In the genomic region with DNA sequence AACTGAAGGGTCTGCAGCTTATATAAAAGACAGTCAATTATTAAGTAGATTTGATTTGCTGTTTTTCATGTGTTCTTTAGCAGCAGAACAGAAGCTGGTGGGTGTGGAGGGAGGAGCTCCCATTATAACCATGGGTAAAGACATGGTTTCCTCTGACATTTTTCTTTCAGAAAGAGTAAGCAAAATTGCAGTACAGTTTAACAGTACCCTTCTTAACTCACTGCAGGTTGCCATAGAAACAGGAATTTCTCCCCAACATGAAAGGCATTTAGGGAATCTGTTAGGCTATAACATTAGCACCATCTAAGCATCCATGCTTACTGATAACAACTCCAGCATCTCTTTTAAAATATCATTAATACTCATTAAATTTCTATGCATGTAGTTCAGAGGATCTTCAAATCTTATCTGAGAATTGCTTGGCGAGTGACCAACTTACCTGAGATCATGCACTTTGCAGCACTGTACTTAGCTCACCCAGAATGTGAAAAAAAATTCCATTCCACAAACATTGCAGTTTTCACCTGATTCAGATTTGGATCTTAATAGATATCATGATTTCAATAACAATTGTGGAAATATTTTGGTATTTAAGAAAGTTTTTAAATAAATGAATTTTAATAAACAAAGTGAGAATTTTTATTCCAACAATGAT, we compare ENCODE assay signal across 15 mouse cellular contexts.
DNase-seq lines count a peak whose midpoint lies in the region; ATAC-seq and TF ChIP-seq lines count a peak whose summit lies in the region.
"Had no signal": no experiment of that assay in that cellular context is flagged by ENCODE, and none has a peak within 500 bp of the region (broad histone marks: within the 10 kb centered on the region; RNA-seq: fewer than 3 reads in every experiment).

No protein-coding gene starts in this region.

- TF ChIP-seq CTCF in forebrain, postnatal 0 days (IDR thresholded peaks at IDR 0.05; ENCODE audit: low read depth) = no peak
- no peak for TF ChIP-seq CTCF in midbrain, postnatal 0 days (IDR thresholded peaks at IDR 0.05)

- no peak overlapping the region for H3K9ac ChIP-seq in neural tube, embryonic 15.5 days (replicated peaks)
- H3K9ac ChIP-seq in forebrain, postnatal 0 days = no peak overlapping the region
- no peak overlapping the region for H3K9ac ChIP-seq in midbrain, postnatal 0 days (replicated peaks; ENCODE audit: low read length, poor library complexity, severe bottlenecking)

- no peaks in the 10 kb centered on the region for H3K36me3 ChIP-seq in neural tube, embryonic 15.5 days
- no peaks in the 10 kb centered on the region for H3K36me3 ChIP-seq in forebrain, postnatal 0 days (ENCODE audit: insufficient read depth)
- H3K36me3 ChIP-seq in midbrain, postnatal 0 days (ENCODE audit: insufficient read depth, low read length) = no peaks in the 10 kb centered on the region
- H3K36me3 ChIP-seq: embryonic facial prominence, embryonic 10.5 days had no signal

- H3K27me3 ChIP-seq in neural tube, embryonic 15.5 days (replicated peaks) = no peaks in the 10 kb centered on the region
- H3K27me3 ChIP-seq in forebrain, postnatal 0 days (ENCODE audit: insufficient read depth, low read length) = no peaks in the 10 kb centered on the region
- no peaks in the 10 kb centered on the region for H3K27me3 ChIP-seq in midbrain, postnatal 0 days (ENCODE audit: insufficient read depth, low read length)

- no peak overlapping the region for H3K27ac ChIP-seq in neural tube, embryonic 15.5 days (replicated peaks)
- H3K27ac ChIP-seq in forebrain, postnatal 0 days (ENCODE audit: low read depth, low read length) = peak overlapping the region; percentile 74
- peak overlapping the region; percentile 72 for H3K27ac ChIP-seq in midbrain, postnatal 0 days (ENCODE audit: low read depth, low read length)
- H3K27ac ChIP-seq: embryonic facial prominence, embryonic 10.5 days had no signal

- no peaks in the 10 kb centered on the region for H3K9me3 ChIP-seq in neural tube, embryonic 15.5 days (replicated peaks)
- no peaks in the 10 kb centered on the region for H3K9me3 ChIP-seq in forebrain, postnatal 0 days (ENCODE audit: low read length)
- no peaks in the 10 kb centered on the region for H3K9me3 ChIP-seq in midbrain, postnatal 0 days (ENCODE audit: low read length)
- H3K9me3 ChIP-seq: embryonic facial prominence, embryonic 10.5 days had no signal

- H3K4me2 ChIP-seq in neural tube, embryonic 15.5 days = no peak overlapping the region
- no peak overlapping the region for H3K4me2 ChIP-seq in forebrain, postnatal 0 days (ENCODE audit: low read depth)
- H3K4me2 ChIP-seq in midbrain, postnatal 0 days (ENCODE audit: low read depth, low read length, poor library complexity, severe bottlenecking) = no peak overlapping the region

- no peaks in the 10 kb centered on the region for H3K4me1 ChIP-seq in neural tube, embryonic 15.5 days
- peaks cover 10% of the 10 kb centered on the region for H3K4me1 ChIP-seq in forebrain, postnatal 0 days (ENCODE audit: insufficient read depth)
- peaks cover 10% of the 10 kb centered on the region; the same call in 1 of the 2 replicates for H3K4me1 ChIP-seq in midbrain, postnatal 0 days (ENCODE audit: insufficient read depth, low read length)
- H3K4me1 ChIP-seq: embryonic facial prominence, embryonic 10.5 days had no signal

- peak; percentile 87 for ATAC-seq in neural tube, embryonic 15.5 days (ENCODE audit: low FRiP score)
- ATAC-seq in forebrain, postnatal 0 days = peak; percentile 93
- peak; percentile 89 for ATAC-seq in midbrain, postnatal 0 days (ENCODE audit: low FRiP score)
- no peak for ATAC-seq in activated CD4-positive, CD25-positive, alpha-beta regulatory T cell, adult 4 months
- ATAC-seq: intestine, postnatal 0 days had no signal

- WGBS in neural tube, embryonic 15.5 days = 84% methylated on average over 1 of the region's 1 CpGs
- WGBS in forebrain, postnatal 0 days = 67% methylated on average over 1 of the region's 1 CpGs
- 46% methylated on average over 1 of the region's 1 CpGs for WGBS in midbrain, postnatal 0 days

- peak; percentile 16 for DNase-seq in layer of hippocampus, adult 11-12 months (ENCODE audit: low spot score)
- DNase-seq in layer of hippocampus, postnatal 25 days (ENCODE audit: extremely low spot score in 1 of 2, low spot score in 1 of 2) = no peak
- no peak for DNase-seq in neural tube, embryonic 10.5 days (ENCODE audit: extremely low spot score, low spot score)
- no peak for DNase-seq in forebrain, postnatal 0 days
- DNase-seq in midbrain, postnatal 0 days (ENCODE audit: low spot score) = peak; percentile 47
- no peak for DNase-seq in urinary bladder, postnatal 25 days (ENCODE audit: low spot score)
- DNase-seq: adrenal gland, postnatal 10 days; cerebellum, postnatal 14 days; kidney, postnatal 25 days; liver; lung, adult 2 months had no signal

- no peak overlapping the region for H3K4me3 ChIP-seq in neural tube, embryonic 15.5 days (replicated peaks)
- H3K4me3 ChIP-seq in forebrain, postnatal 0 days (ENCODE audit: low read depth, low read length) = no peak overlapping the region
- no peak overlapping the region for H3K4me3 ChIP-seq in midbrain, postnatal 0 days (ENCODE audit: low read depth, low read length)
- H3K4me3 ChIP-seq: embryonic facial prominence, embryonic 10.5 days had no signal

Comparison
In these comparisons a context has a peak if more than half of its experiments do, and no peak if none do; other contexts are left out.
1. DNase-seq: peak in layer of hippocampus, adult 11-12 months (single experiment) and midbrain, postnatal 0 days (single experiment); none in layer of hippocampus, postnatal 25 days (0 of 2), neural tube, embryonic 10.5 days (single experiment), forebrain, postnatal 0 days (single experiment) and urinary bladder, postnatal 25 days (single experiment).